Mouse (Mus musculus) thymus, adult 2 months (tissue): ENCODE results near the gene Cdc42ep2. TPM values are rescaled to one million over a fixed set of nuclear protein-coding genes. Genes with fewer than 3 reads are reported as not detected.
"Not testable (repeated sequence)": the region's sequence is repeated elsewhere in the genome, so short reads cannot be mapped to it uniquely, and the experiment has no call there.

Source experiments
- DNase-seq: peaks from one replicate; pipeline ENCODE4 v3.0.0; 2021
- H3K27ac ChIP-seq: fragments of 200-500 bp; 2 replicates; pipeline ENCODE4 v1.5.1; 2012; ENCODE audit warnings: low read length, control low read depth; ENCODE audit not compliant: control insufficient read depth, insufficient read depth
- H3K27me3 ChIP-seq: fragments of 200-500 bp; 2 replicates; pipeline ENCODE4 v1.6.1; 2012; ENCODE audit warnings: mild to moderate bottlenecking, low read length, moderate library complexity, mixed read lengths; ENCODE audit not compliant: control insufficient read depth, insufficient read depth
- H3K36me3 ChIP-seq: fragments of 200-500 bp; 2 replicates; pipeline ENCODE4 v1.6.1; 2012; ENCODE audit warnings: mild to moderate bottlenecking, low read length, moderate library complexity; ENCODE audit not compliant: control insufficient read depth, insufficient read depth
- H3K4me1 ChIP-seq: fragments of 200-500 bp; replicated peaks from 2 replicates; pipeline ENCODE4 v1.6.1; 2012; ENCODE audit warnings: low read length; ENCODE audit not compliant: control insufficient read depth, insufficient read depth
- H3K4me3 ChIP-seq: fragments of 200-500 bp; 2 replicates; pipeline ENCODE4 v1.5.1; 2012; ENCODE audit warnings: mild to moderate bottlenecking, low read length, control low read depth, moderate library complexity; ENCODE audit not compliant: control insufficient read depth, insufficient read depth
- CTCF ChIP-seq: fragments of 200-500 bp; IDR thresholded peaks from 2 replicates; pipeline ENCODE4 v1.5.1; 2012; ENCODE audit warnings: mild to moderate bottlenecking, control low read depth, low read length, moderate library complexity, borderline replicate concordance; ENCODE audit not compliant: control insufficient read depth, poor library complexity, insufficient read depth; ENCODE audit errors: extremely low read depth
- POLR2A ChIP-seq: fragments of 200-500 bp; IDR thresholded peaks from 2 replicates; pipeline ENCODE4 v1.6.1; 2012; ENCODE audit warnings: mild to moderate bottlenecking, low read length, control low read depth, moderate library complexity; ENCODE audit not compliant: control insufficient read depth, poor library complexity, insufficient read depth; ENCODE audit errors: extremely low read depth
- WGBS: fragments of 180-500 bp; shearing (Covaris S2); methylation state at CpG from one replicate; pipeline ENCODE4 v1.1.7; 2018; 5-methylcytosine and 5-hydroxymethylcytosine counted together
- polyA plus RNA-seq: library from polyadenylated mRNA; depleted of rRNA; stranded (reverse); fragments of >200 nt; gene quantifications from 2 replicates; pipeline ENCODE4 v1.2.3, GENCODE M21; 2012

Cdc42ep2 gene
- polyA plus RNA-seq, 1 experiment: 5.8 TPM

- H3K27me3 ChIP-seq: no peaks in the 10 kb centered on the region
- no peak overlapping the region for H3K4me3 ChIP-seq
- H3K4me1 ChIP-seq: peaks cover 12% of the 10 kb centered on the region
- no peak for DNase-seq
- TF ChIP-seq POLR2A: no peak
- TF ChIP-seq CTCF: no peak
- peaks cover 7% of the 10 kb centered on the region for H3K36me3 ChIP-seq
- WGBS: 96% methylated on average over 7 of the region's 7 CpGs
- H3K27ac ChIP-seq: no peak overlapping the region
Measured at GRCm38 (mm10) chr19:5892262-5892661, 32.4 kb downstream of the Cdc42ep2 start.

GRCm38 (mm10) chr19:5891521-5892258, 32.9 kb downstream of the Cdc42ep2 start:
- WGBS: 98% methylated on average over 12 of the region's 12 CpGs
- peaks cover 14% of the 10 kb centered on the region for H3K4me1 ChIP-seq
- no peaks in the 10 kb centered on the region for H3K27me3 ChIP-seq
- TF ChIP-seq POLR2A (no peak), CTCF (no peak)
- DNase-seq: no peak
- H3K4me3 ChIP-seq: no peak overlapping the region
- H3K36me3 ChIP-seq: peaks cover 5% of the 10 kb centered on the region
- H3K27ac ChIP-seq: no peak overlapping the region

- WGBS: 94% methylated on average over 4 of the region's 4 CpGs
- peaks cover 13% of the 10 kb centered on the region for H3K4me1 ChIP-seq
- no peak for DNase-seq
- H3K4me3 ChIP-seq: no peak overlapping the region
- H3K36me3 ChIP-seq: no peaks in the 10 kb centered on the region
- H3K27me3 ChIP-seq: no peaks in the 10 kb centered on the region
- no peak overlapping the region for H3K27ac ChIP-seq
- TF ChIP-seq CTCF (no peak), POLR2A (no peak)
Measured at GRCm38 (mm10) chr19:5889211-5889610, 35.4 kb downstream of the Cdc42ep2 start.

- H3K27me3 ChIP-seq: no peaks in the 10 kb centered on the region
- no peak for DNase-seq
- H3K36me3 ChIP-seq: no peaks in the 10 kb centered on the region
- 55% methylated on average over 3 of the region's 3 CpGs for WGBS
- no peak for TF ChIP-seq POLR2A
- H3K27ac ChIP-seq: no peak overlapping the region
- H3K4me3 ChIP-seq: no peak overlapping the region
- peaks cover 2% of the 10 kb centered on the region; the same call in 1 of the 2 replicates for H3K4me1 ChIP-seq
Measured at GRCm38 (mm10) chr19:5887234-5887815, 37.3 kb downstream of the Cdc42ep2 start.

- Histone ChIP-seq H3K27me3 (no peaks in the 10 kb centered on the region), H3K4me1 (peaks cover 2% of the 10 kb centered on the region; the same call in 1 of the 2 replicates), H3K36me3 (no peaks in the 10 kb centered on the region), H3K4me3 (no peak overlapping the region), H3K27ac (no peak overlapping the region)
- WGBS: 81% methylated on average over 4 of the region's 4 CpGs
- no peak for TF ChIP-seq POLR2A
- no peak for TF ChIP-seq CTCF
- DNase-seq: no peak
Measured at GRCm38 (mm10) chr19:5885838-5886237, 38.8 kb downstream of the Cdc42ep2 start.

GRCm38 (mm10) chr19:5883935-5884334, 40.7 kb downstream of the Cdc42ep2 start:
- WGBS: 73% methylated on average over 1 of the region's 1 CpGs
- DNase-seq: no peak
- Histone ChIP-seq H3K27ac (no peak overlapping the region), H3K27me3 (no peaks in the 10 kb centered on the region), H3K36me3 (no peaks in the 10 kb centered on the region), H3K4me3 (no peak overlapping the region), H3K4me1 (peaks cover 4% of the 10 kb centered on the region; the same call in 1 of the 2 replicates)
- TF ChIP-seq CTCF: no peak
- TF ChIP-seq POLR2A: no peak

- 59% methylated on average over 5 of the region's 5 CpGs for WGBS
- H3K4me1 ChIP-seq: peaks cover 19% of the 10 kb centered on the region
- not testable (repeated sequence) for H3K27ac ChIP-seq, DNase-seq, H3K4me3 ChIP-seq, H3K36me3 ChIP-seq, H3K27me3 ChIP-seq
Measured at GRCm38 (mm10) chr19:5882079-5882478, 42.5 kb downstream of the Cdc42ep2 start.
